Mouse (Mus musculus) embryonic fibroblast, embryonic 13.5 days (primary cell): Measurements from ENCODE around the gene Orai1.

Experiments
- CTCF ChIP-seq: IDR thresholded peaks from 2 replicates; pipeline ENCODE4 v1.5.1; 2011; ENCODE audit warnings: mild to moderate bottlenecking, control low read depth, low read length, moderate library complexity, borderline replicate concordance; ENCODE audit not compliant: insufficient read depth
- POLR2A ChIP-seq: IDR thresholded peaks from 2 replicates; pipeline ENCODE4 v1.6.1; 2011; ENCODE audit warnings: low read depth, mild to moderate bottlenecking, control low read depth, low read length, moderate library complexity

- TF ChIP-seq CTCF (no peak), POLR2A (no peak)
Observed at GRCm38 (mm10) chr5:123021438-123021837, 6.6 kb downstream of the Orai1 start.
